Mouse (Mus musculus): Measurements from ENCODE around the gene Parn.

Parn gene

DNA sequence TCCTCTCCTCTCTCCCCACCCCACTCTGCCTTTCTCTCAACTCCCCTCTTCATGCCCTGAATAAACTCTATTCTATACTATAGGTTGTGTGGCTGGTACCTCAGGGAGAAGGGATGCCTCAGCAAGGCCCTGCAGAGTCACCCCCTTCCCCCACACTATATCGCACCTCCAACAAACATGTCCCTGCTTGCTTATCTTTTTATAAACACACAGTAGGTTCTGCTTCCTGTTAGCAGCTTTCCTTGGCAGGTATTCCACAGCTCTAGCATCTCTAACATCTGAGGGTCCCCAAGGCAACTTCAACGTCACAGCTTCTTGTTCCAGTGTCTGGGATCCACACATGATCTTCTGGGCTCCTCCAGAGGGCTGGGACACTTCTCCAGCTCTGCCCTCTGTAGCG lies 117.3 kb downstream of the Parn start:
- no peak for DNase-seq

DNA sequence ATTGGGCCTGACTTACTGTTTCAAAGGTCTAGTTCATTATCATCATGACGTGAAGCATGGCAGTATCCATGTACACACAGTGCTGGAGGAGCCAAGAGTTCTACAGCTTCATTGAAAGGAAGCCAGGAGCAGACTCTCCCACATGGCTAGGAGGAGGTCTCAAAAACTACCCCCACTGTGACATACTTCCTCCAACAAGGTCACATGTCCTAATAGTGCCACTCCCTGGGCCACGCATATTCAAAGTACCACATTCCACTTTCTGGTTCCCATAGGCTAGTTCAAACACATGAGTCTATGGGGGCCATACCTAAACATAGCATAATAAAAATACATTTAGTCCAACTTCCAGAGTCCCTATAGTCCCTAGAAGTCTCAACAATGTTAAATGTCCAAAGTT lies 118.0 kb downstream of the Parn start:
- DNase-seq, result no peak

DNA sequence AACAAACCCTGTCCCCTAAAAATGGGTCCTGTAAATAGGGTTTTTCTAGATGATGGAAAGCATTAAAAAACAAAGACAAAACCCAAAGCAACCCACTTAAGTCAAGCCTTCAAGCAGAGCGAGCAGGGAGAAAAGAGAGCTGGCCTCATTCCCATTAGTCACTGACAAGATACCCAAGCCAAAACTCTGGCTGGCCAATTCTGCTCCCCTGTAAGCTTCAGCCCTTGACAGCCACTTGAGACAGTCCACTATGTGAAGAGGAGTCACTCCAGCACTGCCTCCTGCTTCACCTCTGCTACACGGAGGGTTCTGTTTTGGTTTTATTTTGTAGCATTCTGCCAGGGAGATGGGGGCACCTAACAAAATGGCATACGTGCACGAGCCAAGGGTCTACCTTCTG lies 126.2 kb downstream of the Parn start:
- DNase-seq, result no peak

DNA sequence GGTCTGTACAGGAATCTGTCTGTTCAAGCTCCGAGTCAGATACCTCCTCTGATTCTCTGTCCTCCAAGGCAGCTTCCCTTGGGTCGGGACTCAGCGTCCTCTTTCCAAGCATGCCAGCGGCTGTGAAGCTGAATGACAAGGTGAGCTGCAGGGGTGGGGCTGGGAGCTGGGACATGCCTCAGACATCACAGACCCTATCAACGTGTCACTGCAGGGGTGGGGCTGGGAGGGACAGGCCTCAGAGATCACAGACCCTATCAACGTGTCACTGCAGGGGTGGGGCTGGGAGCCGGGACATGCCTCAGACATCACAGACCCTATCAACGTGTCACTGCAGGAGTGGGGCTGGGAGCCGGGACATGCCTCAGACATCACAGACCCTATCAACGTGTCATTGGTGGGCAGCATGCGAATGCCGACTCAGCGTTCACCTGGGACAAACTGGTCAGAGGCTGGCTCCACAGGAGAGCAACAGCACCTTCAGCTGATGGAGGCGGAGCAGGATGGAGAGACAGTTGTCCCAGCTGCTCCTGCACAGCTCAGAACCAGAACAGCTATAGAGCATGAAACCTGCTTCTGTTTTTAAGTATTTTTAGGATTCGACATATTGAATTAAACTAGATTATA lies 126.7 kb downstream of the Parn start:
- no peak for DNase-seq

DNA sequence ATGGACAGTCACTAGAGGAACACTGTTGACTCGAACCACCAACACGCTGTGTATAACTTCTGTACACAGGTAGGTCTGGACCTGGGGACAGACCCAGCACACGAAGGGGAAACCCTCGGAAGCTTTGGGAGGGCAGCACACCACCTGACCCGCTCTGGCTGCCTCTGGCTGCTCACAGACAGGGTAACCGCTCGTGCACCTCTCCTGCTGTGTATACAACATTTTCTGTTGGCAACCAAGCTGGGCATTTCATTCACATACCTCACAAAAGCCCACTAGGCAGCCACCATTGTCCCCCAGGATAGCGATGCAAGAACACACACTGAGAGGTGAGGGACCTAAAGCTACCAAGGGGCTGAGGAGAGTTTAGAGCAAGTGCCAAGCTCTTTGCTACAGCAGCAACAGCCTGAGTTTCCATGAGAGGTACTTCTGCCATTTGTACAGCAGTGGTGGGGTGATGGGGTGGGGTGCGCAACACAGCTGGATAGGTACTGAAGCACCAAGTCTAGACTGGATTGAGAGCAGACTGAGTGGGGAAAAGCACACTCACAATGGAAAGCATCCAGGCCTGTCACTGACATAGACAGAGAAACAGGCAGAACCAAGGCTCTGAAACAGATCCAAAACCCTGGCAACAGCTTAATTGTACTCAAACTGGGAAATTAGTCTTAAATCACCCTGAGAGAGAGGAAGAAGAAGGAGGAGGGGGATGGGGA lies 128.9 kb downstream of the Parn start:
- no peak for DNase-seq

DNA sequence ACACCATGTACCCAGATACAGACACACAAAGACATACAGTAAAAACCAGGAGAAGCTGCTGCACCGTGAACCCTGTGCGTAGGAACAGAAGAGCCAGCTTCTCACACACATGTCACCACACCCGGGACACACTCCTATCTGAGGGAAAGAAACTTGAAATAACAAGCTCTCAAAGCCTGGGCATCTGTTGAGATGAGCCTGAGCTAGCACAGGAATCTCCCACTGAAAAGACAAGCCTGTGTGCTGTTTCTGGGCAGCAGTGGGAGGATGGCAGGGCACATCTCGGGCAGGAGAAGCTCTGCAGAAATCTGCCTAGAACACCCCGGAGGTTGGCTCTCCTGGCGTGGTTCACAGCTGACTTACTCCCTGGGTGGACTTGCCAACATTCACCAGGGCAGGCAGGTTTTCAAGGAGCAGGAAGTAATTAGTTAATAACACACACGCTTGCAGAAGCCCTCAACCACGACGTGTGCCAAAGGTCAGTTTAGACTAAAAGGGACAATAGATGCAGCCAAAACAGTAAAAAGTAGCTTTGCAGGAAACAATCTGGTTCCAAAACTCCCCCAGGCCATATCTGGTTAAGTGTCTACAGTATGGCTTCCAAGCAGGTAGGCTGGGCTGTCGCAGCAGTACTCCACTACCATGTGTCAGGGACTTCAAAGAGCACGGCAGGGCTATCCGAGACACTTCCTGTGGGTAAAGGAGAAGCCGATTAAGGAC lies 129.6 kb downstream of the Parn start:
- no peak for DNase-seq

DNA sequence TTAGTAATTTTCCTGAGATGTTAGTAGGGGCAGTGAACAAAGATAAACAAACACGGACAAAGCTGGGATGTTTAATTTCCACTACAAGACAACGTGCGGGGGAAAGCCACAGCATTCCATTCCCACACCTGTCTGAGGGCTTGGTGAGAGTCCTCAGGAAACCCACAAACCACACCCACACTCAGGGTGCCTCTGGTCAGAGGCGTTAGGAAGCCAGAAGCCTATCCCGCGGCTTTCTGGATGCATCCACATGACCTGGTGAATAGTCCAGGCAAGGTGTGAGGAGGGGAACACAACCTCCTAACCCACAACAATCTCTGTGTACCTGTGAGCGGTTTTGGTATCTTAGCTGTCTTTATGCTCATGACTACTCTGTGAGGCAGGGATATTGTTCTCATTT lies 131.6 kb downstream of the Parn start:
- DNase-seq, result no peak

DNA sequence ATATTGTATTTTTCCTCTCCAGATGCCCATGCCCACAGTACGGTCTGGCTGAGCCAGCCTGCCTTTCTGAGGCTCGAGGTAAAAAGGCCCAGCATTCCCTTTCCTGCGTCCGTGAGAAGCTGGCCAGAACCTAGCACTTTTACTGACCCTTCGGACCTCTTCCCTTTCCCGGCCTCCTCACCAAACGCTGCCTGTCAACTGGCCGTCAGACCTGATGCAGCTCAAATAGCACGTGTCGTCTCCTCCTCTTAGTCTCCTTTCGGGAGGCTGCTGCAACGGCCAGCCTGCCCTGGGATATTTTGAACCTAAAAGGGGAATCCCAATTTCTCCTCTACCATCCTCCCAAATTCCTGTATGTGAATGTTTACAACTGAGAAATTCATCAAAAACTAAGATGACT lies 132.1 kb downstream of the Parn start:
- no peak for DNase-seq

DNA sequence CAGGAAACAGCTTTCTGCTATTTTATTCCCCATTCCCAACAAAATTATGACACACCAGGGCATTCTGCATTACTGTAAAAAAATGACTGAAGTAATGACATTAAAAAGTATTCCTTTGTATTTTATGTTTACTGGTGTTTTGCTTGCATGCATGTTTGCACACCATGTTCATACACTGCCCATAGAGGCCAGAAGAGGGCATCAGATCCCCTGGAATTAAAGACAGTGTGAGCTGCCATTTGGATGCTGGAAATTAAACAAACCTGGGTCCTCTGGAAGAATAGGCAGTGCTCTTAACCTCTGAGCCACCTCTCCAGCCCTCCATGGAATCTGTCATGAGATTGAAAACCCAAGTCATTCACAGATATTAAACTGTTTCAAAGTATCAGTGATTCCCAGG lies 135.1 kb downstream of the Parn start:
- no peak for DNase-seq

DNA sequence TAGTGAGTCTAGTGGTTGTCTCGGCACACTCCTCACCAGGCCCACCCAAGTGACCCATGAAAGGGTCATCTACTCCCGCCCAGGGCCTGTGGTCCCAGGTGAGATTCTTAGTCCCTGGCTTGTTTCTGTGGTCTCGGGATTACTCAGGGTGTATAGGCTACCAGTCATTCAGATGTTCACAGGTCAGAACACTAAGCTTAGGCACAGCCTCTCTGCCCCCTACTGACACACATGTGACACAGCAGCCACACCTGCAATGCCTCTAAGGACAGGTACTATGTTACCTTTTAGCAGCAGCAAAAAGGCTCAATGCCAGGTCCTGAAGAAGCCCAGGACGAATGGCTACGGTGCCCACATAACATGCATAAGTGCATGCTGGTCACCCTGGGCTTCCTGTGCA lies 136.7 kb downstream of the Parn start:
- DNase-seq, result no peak

DNA sequence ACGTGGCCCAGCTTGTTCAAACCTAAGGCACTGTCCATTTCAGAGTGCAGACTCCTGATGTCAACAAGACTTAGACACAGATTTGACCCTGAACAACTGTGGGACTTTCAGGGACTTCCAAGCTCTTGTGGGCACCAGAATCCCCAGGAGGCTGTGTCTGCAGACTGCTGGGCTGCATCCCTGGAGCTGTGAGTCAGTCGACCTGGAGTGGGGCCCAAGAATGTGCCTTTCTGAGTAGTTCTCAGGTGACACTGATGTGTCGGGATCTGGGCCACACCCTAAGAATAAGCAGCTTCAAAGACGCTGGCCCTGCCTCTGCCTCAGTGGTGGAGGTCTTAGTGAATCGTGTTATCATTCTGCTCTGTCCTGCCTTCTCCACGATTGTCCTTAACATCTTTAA lies 146.6 kb downstream of the Parn start:
- DNase-seq, result no peak

DNA sequence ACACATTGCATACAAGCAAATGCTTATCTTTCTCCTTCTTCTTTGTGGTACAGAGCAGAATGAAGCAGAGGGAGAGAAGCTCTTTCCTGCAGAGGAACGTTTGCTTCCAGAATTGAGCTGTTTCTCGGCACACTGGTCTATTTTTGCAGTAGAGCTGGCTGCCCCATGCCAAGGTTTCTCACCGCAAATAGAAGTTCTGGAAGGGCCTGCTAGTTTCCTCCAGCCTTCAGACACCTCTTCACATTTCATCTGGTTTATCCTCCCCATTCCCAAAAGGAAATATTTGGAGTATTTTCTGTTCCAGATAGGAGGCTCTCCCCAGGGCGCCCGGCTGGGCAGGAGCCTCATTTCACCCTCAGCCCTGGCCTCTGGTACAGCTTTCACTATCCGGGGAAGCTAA lies 147.7 kb downstream of the Parn start:
- DNase-seq, result no peak

DNA sequence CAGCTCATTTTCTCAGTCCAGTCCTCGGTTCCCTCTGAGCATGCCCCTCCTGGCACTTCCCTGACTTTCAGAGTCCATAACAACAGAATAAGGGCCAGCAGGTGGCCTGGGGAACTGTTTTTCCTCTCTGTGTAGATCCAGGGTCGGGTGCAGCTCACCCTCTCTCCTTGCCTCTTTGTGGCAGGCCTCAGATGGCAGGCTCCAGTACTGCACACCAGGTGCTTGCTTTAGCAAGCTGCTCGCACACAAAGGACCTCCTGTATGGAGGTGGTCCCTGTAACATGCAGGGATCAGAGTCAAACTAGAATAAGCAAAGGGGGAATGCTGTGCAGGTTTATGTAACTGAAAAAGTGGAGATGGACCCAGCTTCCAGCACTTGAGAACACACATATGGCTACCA lies 151.8 kb downstream of the Parn start:
- no peak for DNase-seq

DNA sequence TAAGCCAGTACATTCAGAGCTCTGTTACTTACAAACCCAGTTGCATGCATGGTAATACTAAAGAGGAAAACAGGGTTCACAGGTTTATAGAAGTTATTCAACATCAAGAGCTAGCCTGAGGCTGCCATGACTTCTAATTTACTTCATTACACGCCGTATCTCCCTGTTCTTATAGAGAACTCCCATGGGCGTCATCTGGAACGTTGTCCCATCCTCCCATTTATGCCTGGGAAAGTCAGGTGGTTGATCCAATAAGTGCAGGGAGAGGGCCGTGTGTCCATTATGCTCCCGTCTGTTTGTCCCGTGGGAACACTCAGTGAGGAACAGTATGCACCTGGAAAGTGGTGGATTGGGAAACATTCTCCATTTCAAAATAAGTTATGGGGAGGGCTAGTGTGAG lies 152.4 kb downstream of the Parn start:
- DNase-seq, result no peak

DNA sequence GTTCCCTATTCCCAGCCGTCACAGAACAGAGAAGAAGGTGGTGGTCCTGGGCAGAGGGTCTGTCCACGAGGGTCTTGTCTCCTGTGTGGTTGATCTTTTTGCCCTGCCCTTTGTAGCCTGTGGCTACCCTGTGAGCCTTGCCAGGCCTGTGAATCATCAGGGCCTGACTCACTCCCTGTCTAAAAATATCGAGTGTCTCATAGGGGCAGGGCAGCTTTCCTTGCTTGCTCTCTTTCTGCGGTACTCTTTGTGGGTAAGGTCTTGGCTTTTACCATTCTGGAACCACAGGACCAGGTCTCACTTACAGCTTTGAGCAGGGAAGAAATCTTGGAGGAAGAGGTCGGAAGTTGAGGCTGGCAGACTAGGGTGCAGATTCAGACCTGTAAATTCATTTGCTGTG lies 162.9 kb downstream of the Parn start:
- peak; percentile 23 for DNase-seq

DNA sequence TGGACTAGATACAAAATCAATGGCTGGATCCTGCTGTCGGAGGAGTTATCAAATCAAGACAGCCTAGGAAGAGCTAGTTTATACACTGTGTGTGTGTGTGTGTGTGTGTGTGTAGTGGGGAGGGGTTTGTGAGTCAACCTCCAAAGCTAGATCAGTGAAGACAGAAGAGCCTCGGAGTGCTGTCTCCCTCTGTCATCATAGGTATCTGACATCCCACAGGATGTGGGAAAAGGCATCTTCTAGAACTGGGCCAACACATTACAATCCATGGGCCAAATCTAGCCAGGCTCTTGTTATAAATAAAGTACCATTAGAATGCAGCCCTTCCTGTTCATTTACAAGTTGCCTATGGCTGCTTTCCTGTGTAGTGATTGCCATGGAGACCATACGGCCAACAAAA lies 163.5 kb downstream of the Parn start:
- no peak for DNase-seq

DNA sequence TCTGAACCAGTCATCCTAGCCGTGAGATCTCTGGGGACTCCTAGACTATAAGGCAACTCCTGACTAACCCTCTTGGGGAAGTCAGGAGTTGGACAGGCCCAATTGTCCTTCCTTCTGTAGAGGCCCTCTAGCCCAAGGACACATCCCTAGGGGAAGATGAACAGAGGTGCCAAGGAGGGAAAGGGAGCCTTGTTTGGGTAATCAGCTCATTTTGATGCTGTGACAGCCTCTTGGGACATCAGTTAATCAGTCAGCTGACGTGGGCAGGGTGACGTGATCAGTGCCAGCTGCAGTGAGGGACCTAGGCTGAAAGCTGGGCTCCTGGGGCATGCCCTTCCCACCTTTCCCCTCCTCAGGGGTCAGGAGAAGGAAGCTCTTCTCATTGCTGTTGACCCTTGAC lies 169.0 kb downstream of the Parn start:
- no peak for DNase-seq

DNA sequence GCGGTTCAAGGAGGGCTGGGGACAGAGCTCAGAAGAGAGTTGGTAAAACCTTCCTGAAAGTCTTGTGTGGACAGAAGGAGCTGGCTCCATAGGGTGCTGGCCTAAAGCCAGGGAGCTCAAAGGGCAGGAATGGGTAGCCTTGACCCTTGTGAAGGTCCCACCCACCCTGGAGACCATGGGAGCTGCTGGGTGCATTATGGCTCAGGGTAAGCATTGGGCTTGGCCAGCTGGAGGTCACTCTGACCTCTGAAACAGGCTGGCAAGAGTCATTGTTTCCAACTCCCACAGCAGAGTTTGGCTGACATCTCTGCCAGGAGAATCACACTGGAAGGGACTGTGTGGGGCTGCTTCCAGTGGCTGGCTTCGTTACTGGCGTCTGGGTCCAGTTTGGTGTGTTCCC lies 174.0 kb downstream of the Parn start:
- DNase-seq, result peak; percentile 6

DNA sequence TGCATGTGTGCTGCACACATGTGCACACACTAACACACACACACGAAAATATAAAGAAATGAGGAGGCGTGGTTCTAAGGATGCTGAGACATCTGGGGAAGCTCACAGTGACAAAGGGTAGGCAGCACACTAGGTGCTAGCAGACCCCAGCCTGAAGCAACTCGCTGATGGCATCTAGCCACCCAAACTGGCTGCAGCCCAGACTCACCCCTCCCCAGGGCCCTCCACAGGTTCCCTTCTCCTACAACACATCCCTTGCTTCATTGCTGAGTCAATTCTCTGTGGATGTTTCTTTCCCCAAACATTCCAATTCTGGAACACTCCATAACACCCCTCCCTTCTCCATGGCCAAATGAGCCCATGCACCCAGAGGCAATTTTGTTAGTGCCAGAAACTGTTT lies 175.0 kb downstream of the Parn start:
- no peak for DNase-seq

DNA sequence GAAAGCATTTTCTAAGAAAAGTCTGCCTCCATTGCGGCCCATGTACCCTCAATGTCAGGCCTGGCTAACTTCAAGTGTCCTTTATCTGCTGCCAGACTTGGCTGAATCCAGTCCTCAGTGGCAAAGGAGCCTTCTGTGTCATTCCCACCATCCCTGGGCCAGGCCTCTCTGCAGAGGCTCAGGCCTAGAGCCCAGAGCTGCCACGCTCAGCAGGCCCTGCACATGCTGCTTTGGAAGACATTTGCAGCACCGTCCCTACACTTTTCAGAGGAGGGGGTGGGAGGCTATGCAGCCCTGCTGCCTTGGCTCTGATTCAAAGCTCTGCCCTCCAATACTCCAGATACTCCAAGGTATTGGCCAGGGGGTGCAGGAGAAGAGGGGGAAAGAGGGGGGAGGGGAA lies 176.2 kb downstream of the Parn start:
- DNase-seq, result no peak

All from cerebellum, adult 9-11 months (tissue).